ENCODE assay signal across 8 mouse cellular contexts in the genomic region with DNA sequence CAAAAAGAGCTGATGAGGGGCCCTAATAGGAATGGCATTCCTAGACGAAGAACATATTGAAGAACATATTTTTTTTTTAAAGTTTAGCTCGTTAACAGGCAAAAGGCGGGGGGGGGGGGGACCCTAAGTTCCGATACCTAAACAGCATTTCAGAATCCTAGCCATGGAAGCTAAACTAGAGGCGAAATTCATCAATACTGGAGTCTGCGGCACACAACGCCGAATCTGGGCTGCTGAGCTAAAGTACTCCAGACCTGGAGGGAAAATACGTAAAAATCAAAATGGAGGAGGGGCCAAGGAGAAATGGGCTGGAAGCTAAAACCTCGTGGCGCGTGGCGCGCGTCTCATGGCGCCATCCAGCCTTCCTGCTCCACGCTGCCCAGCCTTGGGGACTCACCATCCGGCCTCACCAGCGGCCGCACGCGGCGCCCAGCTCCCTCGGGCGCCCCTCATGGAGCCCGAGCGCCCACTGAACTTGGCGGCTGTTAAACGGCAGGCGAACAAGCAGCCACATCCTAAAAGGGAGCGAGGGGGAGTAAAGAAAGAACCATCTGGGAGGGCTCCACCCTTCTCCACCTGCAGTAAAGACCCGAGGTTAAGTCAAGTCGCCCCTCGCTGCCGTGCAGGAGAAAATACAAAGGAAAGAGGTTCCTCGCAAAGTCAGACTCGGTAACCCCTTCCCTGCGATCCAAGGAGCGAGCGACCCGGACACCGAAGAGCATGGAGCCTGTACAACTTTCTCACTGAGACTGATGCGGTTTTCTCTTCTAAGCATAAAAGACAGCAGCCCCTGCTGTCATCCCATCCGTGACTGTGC. TPM values are rescaled to one million over a fixed set of nuclear protein-coding genes. Genes with fewer than 3 reads are reported as not detected.
DNase-seq lines count a peak whose midpoint lies in the region; ATAC-seq lines count a peak whose summit lies in the region.

No protein-coding gene starts in this region.

- peak overlapping the region; percentile 66 for H3K4me2 ChIP-seq in hindbrain, embryonic 14.5 days (replicated peaks)
- peak overlapping the region; percentile 68 for H3K4me2 ChIP-seq in limb, embryonic 11.5 days (ENCODE audit: low read depth, severe bottlenecking)

- under 1% methylated on average over 44 of the region's 44 CpGs for WGBS in hindbrain, embryonic 14.5 days
- under 1% methylated on average over 44 of the region's 44 CpGs for WGBS in limb, embryonic 11.5 days
- under 1% methylated on average over 44 of the region's 44 CpGs for WGBS in midbrain, embryonic 10.5 days

- H3K9ac ChIP-seq in hindbrain, embryonic 14.5 days: peak overlapping the region; percentile 93
- peak overlapping the region; percentile 90 for H3K9ac ChIP-seq in limb, embryonic 11.5 days (ENCODE audit: low read length)

- ATAC-seq in hindbrain, embryonic 14.5 days (ENCODE audit: low FRiP score): peak; percentile 44
- peak; percentile 38; the same call in 1 of the 2 replicates for ATAC-seq in limb, embryonic 11.5 days (ENCODE audit: insufficient number of reproducible peaks, low FRiP score, low TSS enrichment, low read depth)

- peak overlapping the region; percentile 91 for H3K4me3 ChIP-seq in erythroblast, embryonic 14.5 days (replicated peaks)
- peak overlapping the region; percentile 86 for H3K4me3 ChIP-seq in hindbrain, embryonic 14.5 days (replicated peaks; ENCODE audit: low read length)
- peak overlapping the region; percentile 95 for H3K4me3 ChIP-seq in limb, embryonic 11.5 days (ENCODE audit: low read depth, low read length)
- H3K4me3 ChIP-seq in midbrain, embryonic 10.5 days: peak overlapping the region; percentile 87

- peak; percentile 92 for DNase-seq in heart, adult 11 months
- no peak for DNase-seq in heart, adult 9 months (ENCODE audit: low spot score in 2 of 2)
- DNase-seq in adrenal gland, postnatal 14 days: peak; percentile 76
- DNase-seq in hindbrain, embryonic 14.5 days (ENCODE audit: low spot score): peak; percentile 67
- DNase-seq in limb, embryonic 11.5 days (ENCODE audit: low spot score): peak; percentile 78
- peak; percentile 73 for DNase-seq in midbrain, embryonic 10.5 days (ENCODE audit: low spot score)
- DNase-seq in spleen, adult 12 weeks (ENCODE audit: low spot score): peak; percentile 32

- H3K4me1 ChIP-seq in erythroblast, embryonic 14.5 days (ENCODE audit: control insufficient read depth): peaks cover 82% of the 10 kb centered on the region
- H3K4me1 ChIP-seq in hindbrain, embryonic 14.5 days (replicated peaks; ENCODE audit: control insufficient read depth, insufficient read depth, low read length): peaks cover 19% of the 10 kb centered on the region
- peaks cover 5% of the 10 kb centered on the region; the same call in 1 of the 2 replicates for H3K4me1 ChIP-seq in limb, embryonic 11.5 days (ENCODE audit: control insufficient read depth, insufficient read depth, low read length)
- peaks cover 52% of the 10 kb centered on the region for H3K4me1 ChIP-seq in midbrain, embryonic 10.5 days

- no peaks in the 10 kb centered on the region for H3K9me3 ChIP-seq in erythroblast, embryonic 14.5 days (ENCODE audit: control insufficient read depth, low read length)
- no peaks in the 10 kb centered on the region for H3K9me3 ChIP-seq in hindbrain, embryonic 14.5 days (ENCODE audit: control insufficient read depth, low read length)
- H3K9me3 ChIP-seq in limb, embryonic 11.5 days (ENCODE audit: control insufficient read depth, low read length): no peaks in the 10 kb centered on the region
- no peaks in the 10 kb centered on the region for H3K9me3 ChIP-seq in midbrain, embryonic 10.5 days (replicated peaks)

- peaks cover 23% of the 10 kb centered on the region for H3K27me3 ChIP-seq in erythroblast, embryonic 14.5 days (ENCODE audit: control insufficient read depth)
- no peaks in the 10 kb centered on the region for H3K27me3 ChIP-seq in hindbrain, embryonic 14.5 days (ENCODE audit: control insufficient read depth, insufficient read depth, low read length)
- H3K27me3 ChIP-seq in limb, embryonic 11.5 days (ENCODE audit: control insufficient read depth, insufficient read depth, low read length): no peaks in the 10 kb centered on the region
- peaks cover 27% of the 10 kb centered on the region for H3K27me3 ChIP-seq in midbrain, embryonic 10.5 days (ENCODE audit: low read depth, poor library complexity, severe bottlenecking)

- peaks cover 14% of the 10 kb centered on the region for H3K36me3 ChIP-seq in erythroblast, embryonic 14.5 days (ENCODE audit: control insufficient read depth)
- no peaks in the 10 kb centered on the region for H3K36me3 ChIP-seq in hindbrain, embryonic 14.5 days (replicated peaks; ENCODE audit: control insufficient read depth, insufficient read depth)
- no peaks in the 10 kb centered on the region; the same call in 1 of the 2 replicates for H3K36me3 ChIP-seq in limb, embryonic 11.5 days (ENCODE audit: control insufficient read depth, insufficient read depth, low read length)
- H3K36me3 ChIP-seq in midbrain, embryonic 10.5 days: peaks cover 24% of the 10 kb centered on the region

- H3K27ac ChIP-seq in hindbrain, embryonic 14.5 days: peak overlapping the region; percentile 97
- peak overlapping the region; percentile 86 for H3K27ac ChIP-seq in limb, embryonic 11.5 days (replicated peaks; ENCODE audit: low read depth, low read length)
- H3K27ac ChIP-seq in midbrain, embryonic 10.5 days (replicated peaks): peak overlapping the region; percentile 99

RNA-seq across cellular contexts. Expression of gene Uck2, which starts 1.5 kb away (rescaled TPM):
- total RNA-seq in adrenal gland, postnatal 14 days (2021): 65.8 and 74.6 TPM in 2 replicates
- polyA plus RNA-seq in erythroblast, embryonic 14.5 days (2012): 7.2 and 7.4 TPM in 2 replicates
- polyA plus RNA-seq in hindbrain, embryonic 14.5 days (2014; fragmentation: Nextera tagmentation; extraction: Ambion mirVana): 48.8 and 49.6 TPM in 2 replicates
- 138 and 143 TPM in 2 replicates for polyA plus RNA-seq in limb, embryonic 11.5 days (2014; fragmentation: Nextera tagmentation; extraction: Ambion mirVana)
- 101 and 109 TPM in 2 replicates for polyA plus RNA-seq in midbrain, embryonic 10.5 days (2016; fragmentation: Nextera tagmentation; extraction: Ambion mirVana)

RNA-seq across cellular contexts. Expression of gene Tmco1, which starts 24.5 kb away (rescaled TPM):
- total RNA-seq in adrenal gland, postnatal 14 days (2021): 109 and 120 TPM in 2 replicates
- 2.5 and 2.8 TPM in 2 replicates for polyA plus RNA-seq in erythroblast, embryonic 14.5 days (2012)
- polyA plus RNA-seq in hindbrain, embryonic 14.5 days (2014; fragmentation: Nextera tagmentation; extraction: Ambion mirVana): 67.8 and 72.0 TPM in 2 replicates
- polyA plus RNA-seq in limb, embryonic 11.5 days (2014; fragmentation: Nextera tagmentation; extraction: Ambion mirVana): 77.0 and 81.5 TPM in 2 replicates
- 85.4 and 87.1 TPM in 2 replicates for polyA plus RNA-seq in midbrain, embryonic 10.5 days (2016; fragmentation: Nextera tagmentation; extraction: Ambion mirVana)

Comparison
In these comparisons a context has a peak if more than half of its experiments do, and no peak if none do; other contexts are left out.
1. DNase-seq: peak in heart, adult 11 months (single experiment), adrenal gland, postnatal 14 days (single experiment), hindbrain, embryonic 14.5 days (single experiment), limb, embryonic 11.5 days (single experiment), midbrain, embryonic 10.5 days (single experiment) and spleen, adult 12 weeks (single experiment); none in heart, adult 9 months (0 of 2).
2. RNA of gene Tmco1, which starts 24.5 kb away (polyA plus RNA-seq): 85.4 to 87.1 TPM in midbrain, embryonic 10.5 days, 77.0 to 81.5 TPM in limb, embryonic 11.5 days and 67.8 to 72.0 TPM in hindbrain, embryonic 14.5 days; 2.5 to 2.8 TPM in erythroblast, embryonic 14.5 days; every median in the first group is over 10 times any median in the second.
3. Peak in every context shown above with its lines, with median percentiles within 50 percentile points of each other: H3K4me3 ChIP-seq and H3K27ac ChIP-seq.